Mouse (Mus musculus): ENCODE data around the gene Zfr. TPM values are rescaled to one million over a fixed set of nuclear protein-coding genes. Genes with fewer than 3 reads are reported as not detected.
A peak's percentile ranks its signal among the peaks of the same experiment; 100 is the strongest.
"Not testable (repeated sequence)": the region's sequence is repeated elsewhere in the genome, so short reads cannot be mapped to it uniquely, and the experiment has no call there.

Zfr gene
- polyA plus RNA-seq, 1 experiment: 1.5 TPM

- H3K4me1 ChIP-seq (ENCODE audit: control insufficient read depth): peaks cover 35% of the 10 kb centered on the region
- TF ChIP-seq TAL1 (IDR thresholded peaks at IDR 0.05; ENCODE audit: low read length): no peak
- TF ChIP-seq GATA1 (IDR thresholded peaks at IDR 0.05; ENCODE audit: low read length): no peak
- H3K9me3 ChIP-seq (ENCODE audit: control insufficient read depth, low read length): no peaks in the 10 kb centered on the region
- H3K27me3 ChIP-seq (ENCODE audit: control insufficient read depth): no peaks in the 10 kb centered on the region
- no peak overlapping the region for H3K4me3 ChIP-seq (replicated peaks)
- peaks cover 4% of the 10 kb centered on the region for H3K36me3 ChIP-seq (ENCODE audit: control insufficient read depth)
Measured at GRCm38 (mm10) chr15:12115722-12116230, 1.9 kb upstream of the Zfr start.

GRCm38 (mm10) chr15:12118093-12118431 lies 431 bp downstream of the Zfr start:
- Histone ChIP-seq H3K36me3 (ENCODE audit: control insufficient read depth) (peaks cover 22% of the 10 kb centered on the region), H3K9me3 (ENCODE audit: control insufficient read depth, low read length) (no peaks in the 10 kb centered on the region), H3K27me3 (ENCODE audit: control insufficient read depth) (no peaks in the 10 kb centered on the region), H3K4me3 (replicated peaks) (peak overlapping the region; percentile 97), H3K4me1 (ENCODE audit: control insufficient read depth) (peaks cover 35% of the 10 kb centered on the region)
- TF ChIP-seq GATA1 (IDR thresholded peaks at IDR 0.05; ENCODE audit: low read length) (no peak), TAL1 (IDR thresholded peaks at IDR 0.05; ENCODE audit: low read length) (no peak)

- Histone ChIP-seq H3K36me3 (ENCODE audit: control insufficient read depth) (peaks cover 24% of the 10 kb centered on the region), H3K27me3 (ENCODE audit: control insufficient read depth) (no peaks in the 10 kb centered on the region), H3K4me1 (ENCODE audit: control insufficient read depth) (peaks cover 30% of the 10 kb centered on the region), H3K4me3 (replicated peaks) (peak overlapping the region; percentile 97), H3K9me3 (ENCODE audit: control insufficient read depth, low read length) (no peaks in the 10 kb centered on the region)
- TF ChIP-seq GATA1 (IDR thresholded peaks at IDR 0.05; ENCODE audit: low read length) (no peak), TAL1 (IDR thresholded peaks at IDR 0.05; ENCODE audit: low read length) (no peak)
Measured at GRCm38 (mm10) chr15:12118432-12119128, 949 bp downstream of the Zfr start.

- Histone ChIP-seq H3K27me3 (ENCODE audit: control insufficient read depth) (no peaks in the 10 kb centered on the region), H3K9me3 (ENCODE audit: control insufficient read depth, low read length) (no peaks in the 10 kb centered on the region), H3K4me3 (replicated peaks) (peak overlapping the region; percentile 97), H3K4me1 (ENCODE audit: control insufficient read depth) (peaks cover 28% of the 10 kb centered on the region), H3K36me3 (ENCODE audit: control insufficient read depth) (peaks cover 24% of the 10 kb centered on the region)
- TF ChIP-seq TAL1 (IDR thresholded peaks at IDR 0.05; ENCODE audit: low read length) (no peak), GATA1 (IDR thresholded peaks at IDR 0.05; ENCODE audit: low read length) (no peak)
Measured at GRCm38 (mm10) chr15:12119129-12119466, 1.5 kb downstream of the Zfr start.

- H3K4me1 ChIP-seq (ENCODE audit: control insufficient read depth): peaks cover 9% of the 10 kb centered on the region
- no peak overlapping the region for H3K4me3 ChIP-seq (replicated peaks)
- no peaks in the 10 kb centered on the region for H3K9me3 ChIP-seq (ENCODE audit: control insufficient read depth, low read length)
- H3K36me3 ChIP-seq (ENCODE audit: control insufficient read depth): peaks cover 50% of the 10 kb centered on the region
- no peaks in the 10 kb centered on the region for H3K27me3 ChIP-seq (ENCODE audit: control insufficient read depth)
- TF ChIP-seq TAL1 (IDR thresholded peaks at IDR 0.05; ENCODE audit: low read length) (no peak), GATA1 (IDR thresholded peaks at IDR 0.05; ENCODE audit: low read length) (no peak)
Measured at GRCm38 (mm10) chr15:12124913-12125312, 7.3 kb downstream of the Zfr start.

- H3K36me3 ChIP-seq (ENCODE audit: control insufficient read depth): peaks cover 32% of the 10 kb centered on the region
- not testable (repeated sequence) for H3K27me3 ChIP-seq (ENCODE audit: control insufficient read depth); H3K4me1 ChIP-seq (ENCODE audit: control insufficient read depth); H3K9me3 ChIP-seq (ENCODE audit: control insufficient read depth, low read length); H3K4me3 ChIP-seq (replicated peaks)
Measured at GRCm38 (mm10) chr15:12130871-12131270, 13.2 kb downstream of the Zfr start.

GRCm38 (mm10) chr15:12134546-12134945 lies 16.9 kb downstream of the Zfr start:
- Histone ChIP-seq H3K36me3 (ENCODE audit: control insufficient read depth) (peaks cover 40% of the 10 kb centered on the region), H3K27me3 (ENCODE audit: control insufficient read depth) (no peaks in the 10 kb centered on the region), H3K4me1 (ENCODE audit: control insufficient read depth) (no peaks in the 10 kb centered on the region; the same call in none of the 2 replicates), H3K4me3 (replicated peaks) (no peak overlapping the region), H3K9me3 (ENCODE audit: control insufficient read depth, low read length) (no peaks in the 10 kb centered on the region)
- TF ChIP-seq GATA1 (IDR thresholded peaks at IDR 0.05; ENCODE audit: low read length) (no peak), TAL1 (IDR thresholded peaks at IDR 0.05; ENCODE audit: low read length) (no peak)

GRCm38 (mm10) chr15:12135368-12135767 lies 17.7 kb downstream of the Zfr start:
- Histone ChIP-seq H3K4me1 (ENCODE audit: control insufficient read depth) (peaks cover 1% of the 10 kb centered on the region), H3K9me3 (ENCODE audit: control insufficient read depth, low read length) (no peaks in the 10 kb centered on the region), H3K36me3 (ENCODE audit: control insufficient read depth) (peaks cover 45% of the 10 kb centered on the region), H3K4me3 (replicated peaks) (no peak overlapping the region), H3K27me3 (ENCODE audit: control insufficient read depth) (no peaks in the 10 kb centered on the region)
- no peak for TF ChIP-seq GATA1 (IDR thresholded peaks at IDR 0.05; ENCODE audit: low read length)
- no peak for TF ChIP-seq TAL1 (IDR thresholded peaks at IDR 0.05; ENCODE audit: low read length)

GRCm38 (mm10) chr15:12136371-12136770 lies 18.7 kb downstream of the Zfr start:
- Histone ChIP-seq H3K27me3 (ENCODE audit: control insufficient read depth) (no peaks in the 10 kb centered on the region), H3K4me3 (replicated peaks) (no peak overlapping the region), H3K9me3 (ENCODE audit: control insufficient read depth, low read length) (no peaks in the 10 kb centered on the region), H3K36me3 (ENCODE audit: control insufficient read depth) (peaks cover 55% of the 10 kb centered on the region), H3K4me1 (ENCODE audit: control insufficient read depth) (peaks cover 5% of the 10 kb centered on the region)
- TF ChIP-seq TAL1 (IDR thresholded peaks at IDR 0.05; ENCODE audit: low read length) (no peak), GATA1 (IDR thresholded peaks at IDR 0.05; ENCODE audit: low read length) (no peak)

Measured in erythroblast, embryonic 14.5 days (primary cell).